Mouse (Mus musculus): ENCODE measurements at regions not wholly inside any gene's neighbourhood (a gene's known extent, or its start where the extent isn't known, plus 50 kb on each side); places are given as distances from the start of the nearest gene placed in this dataset.

DNA sequence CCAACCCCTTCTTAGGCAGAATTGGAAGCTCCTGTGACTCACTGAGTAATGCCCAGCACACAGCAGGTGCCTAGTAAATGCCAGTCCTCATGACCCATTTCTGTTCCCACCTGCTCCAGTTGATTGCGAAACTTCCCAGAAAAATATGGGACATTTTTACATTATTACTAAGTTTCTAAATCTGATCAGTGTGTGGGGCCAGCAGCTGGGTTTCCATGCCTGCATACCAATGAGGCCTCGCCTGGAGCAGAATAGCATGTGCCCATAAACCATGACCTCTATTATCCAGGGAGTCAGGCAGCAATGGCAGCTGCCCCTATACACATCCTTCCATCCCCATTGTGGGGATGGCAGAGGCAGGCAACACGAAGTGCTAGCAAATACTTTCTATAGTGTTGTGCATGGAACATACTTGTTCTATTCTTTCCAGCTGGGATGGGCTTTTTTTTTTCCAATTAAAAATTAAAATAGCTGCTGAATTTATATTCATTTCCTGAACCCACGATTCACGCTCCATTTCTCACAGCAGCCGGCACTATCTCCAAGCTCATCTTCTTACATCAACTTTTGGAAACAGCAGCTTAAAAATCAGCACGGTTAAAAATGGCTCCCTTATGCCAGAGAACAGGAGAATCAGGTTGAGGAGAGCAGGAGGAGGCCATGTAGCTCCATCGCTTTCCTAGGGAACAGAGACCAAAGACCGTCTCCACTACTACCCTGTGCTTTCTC, 214.5 kb upstream of the Eif4g2 start:
- TF ChIP-seq MYOD1 (IDR thresholded peaks at IDR 0.05; ENCODE audit: control insufficient read depth in 1 of 3, insufficient read length in 2 of 3, low read depth in 2 of 3) (peak; percentile 8 to 81 (median 70)), POLR2A (IDR thresholded peaks at IDR 0.05; ENCODE audit: insufficient read length, low read depth) (no peak), TCF12 (IDR thresholded peaks at IDR 0.05; ENCODE audit: insufficient read depth, poor library complexity, severe bottlenecking) (peak; percentile 78), MAX (IDR thresholded peaks at IDR 0.05; ENCODE audit: low read depth) (no peak), USF1 (IDR thresholded peaks at IDR 0.05; ENCODE audit: low read depth) (no peak), MYOG (IDR thresholded peaks at IDR 0.05; ENCODE audit: control insufficient read depth in 1 of 3, insufficient read depth in 1 of 3, insufficient read length in 2 of 3, low read depth in 2 of 3) (peak; percentile 39 to 75 (median 73)), POLR2AphosphoS2 (IDR thresholded peaks at IDR 0.05; ENCODE audit: insufficient read length, low read depth) (no peak), E2F4 (IDR thresholded peaks at IDR 0.05; ENCODE audit: insufficient read depth) (no peak), TCF3 (IDR thresholded peaks at IDR 0.05; ENCODE audit: insufficient read length, low read depth) (peak; percentile 13), SRF (IDR thresholded peaks at IDR 0.05; ENCODE audit: control insufficient read depth, insufficient read length, low read depth) (no peak)

All from myocyte (in vitro differentiated cells).